Mouse (Mus musculus) fat pad, adult 2 months (tissue): ENCODE results near the gene Haao.
"Not testable (repeated sequence)": the region's sequence is repeated elsewhere in the genome, so short reads cannot be mapped to it uniquely, and the experiment has no call there.

Experiments used
- DNase-seq: peaks from one replicate; pipeline ENCODE4 v3.0.0-alpha.2; 2011; ENCODE audit warnings: low read depth, low spot score; ENCODE audit errors: extremely low read depth

The Haao gene

GRCm38 (mm10) chr17:83866582-83866981 lies 18.8 kb upstream of the Haao start:
- no peak for DNase-seq

GRCm38 (mm10) chr17:83865366-83865765 lies 17.6 kb upstream of the Haao start:
- no peak for DNase-seq

- DNase-seq: no peak
Measured at GRCm38 (mm10) chr17:83862134-83862881, 14.5 kb upstream of the Haao start.

- DNase-seq: no peak
Measured at GRCm38 (mm10) chr17:83861444-83862133, 13.8 kb upstream of the Haao start.

- not testable (repeated sequence) for DNase-seq
Measured at GRCm38 (mm10) chr17:83860968-83861367, 13.2 kb upstream of the Haao start.

- DNase-seq: no peak
Measured at GRCm38 (mm10) chr17:83860224-83860623, 12.5 kb upstream of the Haao start.

GRCm38 (mm10) chr17:83859639-83860038 lies 11.9 kb upstream of the Haao start:
- no peak for DNase-seq

GRCm38 (mm10) chr17:83858413-83858812 lies 10.7 kb upstream of the Haao start:
- DNase-seq: no peak

- DNase-seq: no peak
Measured at GRCm38 (mm10) chr17:83854284-83854918, 6.6 kb upstream of the Haao start.

- DNase-seq: no peak
Measured at GRCm38 (mm10) chr17:83853831-83854230, 6.1 kb upstream of the Haao start.

GRCm38 (mm10) chr17:83850864-83851263 lies 3.1 kb upstream of the Haao start:
- no peak for DNase-seq

- DNase-seq: no peak
Measured at GRCm38 (mm10) chr17:83850458-83850857, 2.7 kb upstream of the Haao start.

GRCm38 (mm10) chr17:83849717-83850116 lies 2.0 kb upstream of the Haao start:
- DNase-seq: no peak

GRCm38 (mm10) chr17:83849081-83849675 lies 1.4 kb upstream of the Haao start:
- DNase-seq: no peak

- no peak for DNase-seq
Measured at GRCm38 (mm10) chr17:83848482-83848881, 719 bp upstream of the Haao start.

- no peak for DNase-seq
Measured at GRCm38 (mm10) chr17:83847100-83847499, 663 bp downstream of the Haao start.

GRCm38 (mm10) chr17:83846301-83847021 lies 1.3 kb downstream of the Haao start:
- no peak for DNase-seq

GRCm38 (mm10) chr17:83845538-83845937 lies 2.2 kb downstream of the Haao start:
- no peak for DNase-seq

GRCm38 (mm10) chr17:83843780-83844179 lies 4.0 kb downstream of the Haao start:
- no peak for DNase-seq

GRCm38 (mm10) chr17:83841011-83841410 lies 6.8 kb downstream of the Haao start:
- no peak for DNase-seq

- DNase-seq: no peak
Measured at GRCm38 (mm10) chr17:83839132-83839531, 8.6 kb downstream of the Haao start.
